Mouse (Mus musculus): ENCODE measurements around the gene Clec3a. TPM values are rescaled to one million over a fixed set of nuclear protein-coding genes. Genes with fewer than 3 reads are reported as not detected.
A peak's percentile ranks its signal among the peaks of the same experiment; 100 is the strongest.

The Clec3a gene
- polyA plus RNA-seq, 1 experiment from 2014 or later: not detected

DNA sequence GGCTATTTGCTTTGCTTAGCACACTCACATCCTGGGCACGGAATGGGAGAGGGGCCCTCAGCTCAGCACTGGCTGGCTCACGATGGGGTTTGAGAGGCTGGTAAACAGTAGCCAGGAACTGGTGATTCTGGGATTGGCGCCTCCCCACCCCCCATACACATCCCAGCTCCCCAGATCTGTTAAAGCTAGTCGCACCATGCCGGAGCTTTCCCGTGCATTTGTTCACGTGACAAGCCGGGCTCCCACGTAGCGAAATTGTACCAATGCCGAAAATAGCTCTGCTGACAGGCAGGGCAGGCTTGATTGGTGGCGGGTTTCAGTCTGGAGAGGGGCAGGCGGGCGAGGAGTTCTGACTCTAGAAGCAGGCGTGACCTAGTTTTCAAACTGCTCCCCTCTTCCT, 38.1 kb downstream of the Clec3a start:
- no peak for DNase-seq (ENCODE audit: low spot score)

DNA sequence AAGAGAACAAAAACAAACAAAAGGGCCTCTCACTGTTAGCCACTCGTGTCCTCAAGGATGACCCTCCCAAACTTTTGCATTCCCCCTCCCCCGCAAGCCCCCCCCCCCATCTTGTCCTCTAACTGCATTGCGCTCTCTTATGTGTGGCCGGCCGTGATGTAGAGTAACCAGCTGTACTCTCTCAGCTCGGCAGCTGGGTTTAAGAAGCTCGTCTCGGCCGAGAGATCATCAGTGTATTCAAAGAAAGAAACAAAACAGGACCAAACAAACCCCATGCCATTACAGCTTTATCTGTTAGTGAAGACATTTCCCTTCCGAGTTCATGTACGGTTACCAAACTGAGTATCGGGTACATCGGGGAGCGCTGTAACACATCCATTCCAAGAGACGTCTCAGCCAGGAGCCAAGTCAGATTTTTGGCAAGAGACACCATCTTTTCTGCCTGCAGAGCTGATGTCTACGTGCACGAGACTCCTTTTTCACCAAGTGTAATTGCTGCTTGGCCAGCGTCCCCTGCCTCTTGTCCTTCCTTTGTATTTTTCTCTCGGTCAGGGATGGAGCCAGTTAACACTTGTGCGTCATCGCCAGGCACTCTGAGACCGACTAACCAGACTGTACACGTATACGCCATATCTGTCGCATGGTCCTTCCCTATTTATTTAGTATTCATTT, 40.4 kb downstream of the Clec3a start:
- DNase-seq (ENCODE audit: low spot score): no peak

DNA sequence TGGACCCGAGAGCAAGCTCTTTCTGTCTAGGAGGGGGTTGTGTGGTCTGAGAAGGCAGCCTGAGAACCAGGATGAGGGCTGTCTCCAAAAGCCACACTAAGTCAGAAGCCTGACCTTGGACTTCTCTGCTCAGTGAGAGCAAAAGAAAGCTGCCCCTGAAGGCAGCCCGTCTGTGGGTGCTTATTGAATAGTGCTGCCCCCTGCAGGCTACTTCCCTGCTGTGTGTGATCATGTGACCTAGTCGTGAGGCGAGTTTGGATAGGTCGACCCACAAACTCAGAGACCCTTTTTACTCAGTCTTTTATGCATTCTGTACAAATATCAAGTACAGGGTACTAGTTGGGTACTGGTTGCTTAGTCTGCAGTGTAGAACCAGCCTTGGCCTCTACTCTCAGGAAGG, 42.7 kb downstream of the Clec3a start:
- peak; percentile 59 for DNase-seq (ENCODE audit: low spot score)

DNA sequence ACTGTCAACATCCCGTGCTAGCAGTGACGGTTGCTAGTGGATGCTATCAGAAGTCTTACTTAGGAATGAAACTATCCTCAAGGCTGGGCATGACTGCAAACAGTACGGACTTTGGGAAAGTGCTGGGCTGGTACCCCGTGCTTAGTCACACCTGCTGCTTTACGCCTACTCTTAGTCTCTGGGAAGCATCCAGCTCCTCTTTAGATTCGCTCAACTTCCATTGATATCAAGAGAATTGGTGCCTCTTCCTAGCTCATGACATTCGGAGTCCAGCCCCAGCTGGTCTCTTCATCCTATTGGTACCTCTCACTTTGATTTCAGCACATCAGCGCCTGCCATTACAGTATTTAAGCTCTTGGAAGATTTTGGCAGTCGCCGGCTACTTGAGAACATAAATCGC, 44.7 kb downstream of the Clec3a start:
- no peak for DNase-seq (ENCODE audit: low spot score)

DNA sequence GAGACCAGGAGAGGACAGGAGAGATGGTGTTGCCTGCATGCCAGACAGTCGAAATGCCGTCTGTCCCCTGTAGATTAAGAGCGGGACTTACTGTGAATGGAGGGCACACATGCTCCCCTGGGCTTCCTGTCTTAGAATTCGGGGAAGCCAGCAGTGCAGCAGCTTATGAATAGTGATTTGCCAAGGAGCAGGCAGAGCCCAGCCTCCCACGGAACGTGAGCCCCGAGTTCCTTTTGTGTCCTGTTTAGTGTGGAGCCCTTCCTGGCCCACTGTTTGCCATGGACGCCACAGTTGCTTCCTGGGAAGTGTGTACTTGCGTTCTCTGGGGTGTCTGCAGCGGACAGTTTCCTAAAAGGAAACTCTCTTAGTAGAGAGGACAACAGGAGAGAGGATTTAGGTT, 45.4 kb downstream of the Clec3a start:
- DNase-seq (ENCODE audit: low spot score): no peak

DNA sequence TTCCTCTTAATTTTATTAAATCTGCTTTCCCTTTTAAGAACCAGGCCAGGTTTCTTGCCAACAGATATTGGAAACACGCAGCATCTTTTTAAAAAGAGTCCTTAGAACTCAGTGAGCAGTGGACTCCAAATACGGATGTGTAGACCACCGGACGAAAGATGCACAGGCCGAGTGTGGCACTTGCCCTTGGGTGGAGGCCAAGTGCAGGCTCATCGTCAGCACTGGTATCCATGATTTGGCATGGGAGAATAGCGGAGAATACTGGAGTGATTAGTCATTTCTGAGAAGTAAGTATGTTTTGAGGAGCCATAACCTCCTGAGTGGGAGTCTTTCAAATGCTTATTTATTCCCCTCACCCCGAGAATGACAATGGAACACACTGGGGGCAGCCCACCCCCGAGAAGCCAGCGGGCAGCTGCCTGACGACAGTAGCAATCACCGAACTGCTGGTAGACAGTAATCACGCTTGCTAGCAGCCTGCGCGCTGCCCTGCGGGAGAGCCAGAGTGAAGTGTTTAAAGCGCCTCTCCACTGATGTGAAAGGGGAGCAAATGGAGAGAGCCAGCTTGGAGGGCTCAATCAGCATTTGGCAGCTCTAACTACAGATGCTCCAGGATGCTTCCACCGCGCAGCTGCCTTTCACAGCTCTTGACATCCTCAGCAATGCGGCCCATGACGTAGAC, 50.8 kb downstream of the Clec3a start:
- DNase-seq (ENCODE audit: low spot score): no peak

DNA sequence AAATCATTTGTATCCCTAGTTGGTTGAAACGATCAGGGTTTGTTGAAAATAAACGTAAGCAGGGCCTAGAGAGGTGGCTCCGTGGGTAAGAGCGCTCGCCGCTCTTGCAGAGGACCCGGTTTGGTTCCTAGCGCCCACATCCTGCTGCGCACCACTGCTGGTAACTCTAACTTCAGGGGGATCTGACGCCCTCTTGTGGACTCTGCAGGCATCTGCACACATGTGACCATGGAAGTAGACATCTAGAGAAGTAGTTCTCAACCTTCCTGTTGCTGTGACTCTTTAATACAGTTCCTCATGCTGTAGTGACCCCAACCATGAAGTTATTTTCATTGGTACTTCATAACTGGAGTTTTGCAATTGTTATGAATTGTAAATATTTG, 51.3 kb downstream of the Clec3a start:
- no peak for DNase-seq (ENCODE audit: low spot score)

DNA sequence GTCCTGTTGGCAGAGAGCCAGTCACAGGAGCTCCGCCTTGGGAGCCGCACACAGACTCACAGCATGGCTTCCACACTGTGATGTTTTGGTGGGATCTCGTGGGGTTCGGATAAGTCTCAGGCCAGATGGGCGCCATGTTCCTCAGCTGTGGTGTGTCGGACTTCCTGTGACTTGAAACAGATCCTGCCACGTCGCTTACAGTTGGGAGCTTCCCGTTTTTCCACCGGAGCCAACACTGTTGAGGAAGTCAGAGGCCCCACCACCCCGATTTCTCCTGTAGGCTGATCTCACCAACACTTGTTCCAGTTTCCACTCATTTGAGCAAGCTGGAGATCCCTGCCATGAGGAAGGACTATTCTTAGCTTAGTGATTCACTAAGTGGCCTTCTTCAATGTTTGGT, 55.7 kb downstream of the Clec3a start:
- no peak for DNase-seq (ENCODE audit: low spot score)

Other genes with a start within 250 kb of the Clec3a start
- gene Vat1l, start 212.5 kb upstream of the Clec3a start, polyA plus RNA-seq (2015; fragmentation: Nextera tagmentation; extraction: Ambion mirVana): 0.05 and 0.12 TPM in 2 replicates
- gene Wwox, start 21.6 kb downstream of the Clec3a start, polyA plus RNA-seq (2015; fragmentation: Nextera tagmentation; extraction: Ambion mirVana): 8.9 and 11.5 TPM in 2 replicates

All from thymus, postnatal 0 days (tissue).